Mouse (Mus musculus): ENCODE measurements around the gene Tgfb2. TPM values are rescaled to one million over a fixed set of nuclear protein-coding genes. Genes with fewer than 3 reads are reported as not detected.

The Tgfb2 gene
- polyA plus RNA-seq, 1 experiment = 0.67 TPM

DNA sequence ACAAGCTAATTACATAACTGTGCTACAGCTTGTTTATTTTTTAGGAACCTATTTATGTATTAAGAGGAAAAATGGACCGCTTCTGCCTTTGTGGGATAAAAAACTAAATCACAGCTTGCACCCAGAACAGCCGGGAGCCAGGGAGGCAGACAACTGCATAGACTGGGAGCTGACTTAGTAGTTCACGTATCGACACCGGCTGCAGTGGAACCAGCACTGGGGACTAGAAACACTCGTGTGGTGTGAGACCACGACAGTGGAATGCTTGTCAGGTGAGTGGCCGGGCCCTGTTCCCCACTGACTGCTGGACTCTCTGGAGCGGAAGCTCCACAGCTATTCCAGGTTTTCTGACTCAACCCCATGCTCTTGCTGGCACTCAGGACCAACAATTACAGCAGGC lies 16.5 kb upstream of the Tgfb2 start:
- no peaks in the 10 kb centered on the region for H3K4me1 ChIP-seq (ENCODE audit: control insufficient read depth, insufficient read depth, low read length)
- WGBS = 85% methylated on average over 9 of the region's 9 CpGs
- no peak overlapping the region for H3K4me3 ChIP-seq (replicated peaks; ENCODE audit: control insufficient read depth, low read depth, low read length)
- TF ChIP-seq CTCF (IDR thresholded peaks at IDR 0.05; ENCODE audit: control insufficient read depth, insufficient read depth, low read length) (no peak), POLR2A (IDR thresholded peaks at IDR 0.05; ENCODE audit: borderline replicate concordance, control insufficient read depth, low read depth, low read length) (no peak)
- no peak overlapping the region for H3K27ac ChIP-seq (ENCODE audit: control insufficient read depth, insufficient read depth, low read depth, low read length, poor library complexity)

DNA sequence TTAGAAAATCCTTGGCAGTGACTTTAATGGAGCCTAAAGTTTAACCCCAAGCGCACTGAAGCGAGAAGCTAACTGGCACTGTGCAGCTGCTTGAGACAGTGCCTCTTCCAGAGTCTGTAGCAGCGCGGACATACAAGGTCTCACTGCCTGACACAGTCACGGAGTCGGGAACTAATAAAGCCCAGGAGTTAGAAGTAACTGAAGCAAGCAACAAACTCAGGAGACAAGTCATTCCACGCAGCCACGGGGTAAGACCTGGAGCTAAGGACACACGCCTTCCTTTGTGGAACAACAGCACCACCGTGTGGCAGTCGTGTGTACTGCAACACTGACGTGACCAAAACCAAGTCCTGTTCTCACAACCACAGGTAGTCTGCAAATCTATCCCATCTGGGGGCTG lies 16.1 kb upstream of the Tgfb2 start:
- no peaks in the 10 kb centered on the region for H3K4me1 ChIP-seq (ENCODE audit: control insufficient read depth, insufficient read depth, low read length)
- WGBS = 38% methylated on average over 12 of the region's 12 CpGs

DNA sequence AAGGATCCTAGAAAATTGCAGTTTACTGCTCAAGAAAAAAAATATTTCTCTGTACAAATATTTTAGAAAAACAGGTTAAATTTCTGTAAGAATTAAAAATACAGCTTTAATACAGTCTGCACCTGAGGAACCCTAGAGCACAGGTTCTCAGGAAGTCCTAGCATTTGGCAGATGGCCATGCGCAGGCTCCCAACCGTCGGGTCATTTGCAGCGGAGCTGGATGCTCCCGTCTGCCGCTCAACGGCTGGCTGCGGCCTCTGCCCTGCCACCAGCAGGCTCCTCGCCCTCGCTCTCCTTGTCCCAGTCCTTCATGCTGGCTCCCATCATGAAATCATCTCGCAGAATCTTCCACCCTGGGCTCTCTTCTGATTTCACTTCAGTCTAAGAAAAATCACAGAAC lies 15.4 kb upstream of the Tgfb2 start:
- TF ChIP-seq POLR2A (IDR thresholded peaks at IDR 0.05; ENCODE audit: borderline replicate concordance, control insufficient read depth, low read depth, low read length) (no peak), CTCF (IDR thresholded peaks at IDR 0.05; ENCODE audit: control insufficient read depth, insufficient read depth, low read length) (no peak)
- 87% methylated on average over 11 of the region's 11 CpGs for WGBS
- Histone ChIP-seq H3K4me3 (replicated peaks; ENCODE audit: control insufficient read depth, low read depth, low read length) (no peak overlapping the region), H3K4me1 (ENCODE audit: control insufficient read depth, insufficient read depth, low read length) (no peaks in the 10 kb centered on the region), H3K27ac (ENCODE audit: control insufficient read depth, insufficient read depth, low read depth, low read length, poor library complexity) (no peak overlapping the region)

More for the DNA sequence above, 16.1 kb upstream of the Tgfb2 start:
- TF ChIP-seq CTCF (IDR thresholded peaks at IDR 0.05; ENCODE audit: control insufficient read depth, insufficient read depth, low read length) = peak; percentile 100
- no peak for TF ChIP-seq POLR2A (IDR thresholded peaks at IDR 0.05; ENCODE audit: borderline replicate concordance, control insufficient read depth, low read depth, low read length)
- no peak overlapping the region for H3K4me3 ChIP-seq (replicated peaks; ENCODE audit: control insufficient read depth, low read depth, low read length)
- H3K27ac ChIP-seq (ENCODE audit: control insufficient read depth, insufficient read depth, low read depth, low read length, poor library complexity) = no peak overlapping the region

DNA sequence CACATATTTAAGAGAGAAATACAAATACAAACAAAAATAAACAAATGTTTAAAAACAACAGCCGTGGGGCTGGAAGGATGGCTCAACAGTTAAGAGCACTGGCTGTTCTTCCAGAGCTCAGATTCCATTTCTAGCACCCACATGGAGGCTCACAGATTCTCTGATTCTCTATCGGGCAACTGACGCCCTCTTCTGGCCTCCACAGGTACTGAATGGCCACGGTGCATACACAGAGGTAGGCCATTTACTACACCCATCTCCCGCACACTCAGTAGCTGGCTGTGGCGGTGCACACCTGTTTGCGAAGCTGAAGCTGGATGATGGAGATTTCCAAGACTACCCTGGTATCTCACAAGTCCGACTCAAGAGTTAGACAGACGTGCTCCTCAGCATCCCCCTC lies 13.9 kb upstream of the Tgfb2 start:
- no peak for TF ChIP-seq POLR2A (IDR thresholded peaks at IDR 0.05; ENCODE audit: borderline replicate concordance, control insufficient read depth, low read depth, low read length)
- TF ChIP-seq CTCF (IDR thresholded peaks at IDR 0.05; ENCODE audit: control insufficient read depth, insufficient read depth, low read length) = peak; percentile 27; the same call in 1 of the 2 replicates
- 83% methylated on average over 9 of the region's 9 CpGs for WGBS
- H3K4me1 ChIP-seq (ENCODE audit: control insufficient read depth, insufficient read depth, low read length) = no peaks in the 10 kb centered on the region
- no peak overlapping the region for H3K27ac ChIP-seq (ENCODE audit: control insufficient read depth, insufficient read depth, low read depth, low read length, poor library complexity)
- H3K4me3 ChIP-seq (replicated peaks; ENCODE audit: control insufficient read depth, low read depth, low read length) = no peak overlapping the region

DNA sequence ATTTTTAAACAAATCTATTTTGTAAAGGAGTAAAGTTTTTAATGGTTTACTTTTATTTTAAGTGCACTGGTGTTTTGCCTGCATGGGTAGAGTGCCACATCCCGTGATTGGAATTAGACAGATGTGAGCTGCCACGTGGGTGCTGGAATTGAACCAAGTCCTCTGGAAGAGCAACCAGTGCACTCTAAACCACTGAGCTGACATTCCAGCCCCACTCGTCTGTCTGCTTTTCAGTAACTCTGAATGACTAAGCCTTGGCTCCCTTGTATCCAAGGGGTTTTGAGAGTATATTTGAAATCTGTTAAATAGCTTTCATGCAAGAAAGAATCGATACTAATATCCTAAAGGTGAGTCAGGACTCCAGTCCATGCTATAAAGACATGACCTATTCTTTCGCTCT lies 13.1 kb upstream of the Tgfb2 start:
- Histone ChIP-seq H3K4me3 (replicated peaks; ENCODE audit: control insufficient read depth, low read depth, low read length) (no peak overlapping the region), H3K27ac (ENCODE audit: control insufficient read depth, insufficient read depth, low read depth, low read length, poor library complexity) (no peak overlapping the region), H3K4me1 (ENCODE audit: control insufficient read depth, insufficient read depth, low read length) (no peaks in the 10 kb centered on the region)
- WGBS = 80% methylated on average over 5 of the region's 5 CpGs
- TF ChIP-seq CTCF (IDR thresholded peaks at IDR 0.05; ENCODE audit: control insufficient read depth, insufficient read depth, low read length) (no peak), POLR2A (IDR thresholded peaks at IDR 0.05; ENCODE audit: borderline replicate concordance, control insufficient read depth, low read depth, low read length) (no peak)

DNA sequence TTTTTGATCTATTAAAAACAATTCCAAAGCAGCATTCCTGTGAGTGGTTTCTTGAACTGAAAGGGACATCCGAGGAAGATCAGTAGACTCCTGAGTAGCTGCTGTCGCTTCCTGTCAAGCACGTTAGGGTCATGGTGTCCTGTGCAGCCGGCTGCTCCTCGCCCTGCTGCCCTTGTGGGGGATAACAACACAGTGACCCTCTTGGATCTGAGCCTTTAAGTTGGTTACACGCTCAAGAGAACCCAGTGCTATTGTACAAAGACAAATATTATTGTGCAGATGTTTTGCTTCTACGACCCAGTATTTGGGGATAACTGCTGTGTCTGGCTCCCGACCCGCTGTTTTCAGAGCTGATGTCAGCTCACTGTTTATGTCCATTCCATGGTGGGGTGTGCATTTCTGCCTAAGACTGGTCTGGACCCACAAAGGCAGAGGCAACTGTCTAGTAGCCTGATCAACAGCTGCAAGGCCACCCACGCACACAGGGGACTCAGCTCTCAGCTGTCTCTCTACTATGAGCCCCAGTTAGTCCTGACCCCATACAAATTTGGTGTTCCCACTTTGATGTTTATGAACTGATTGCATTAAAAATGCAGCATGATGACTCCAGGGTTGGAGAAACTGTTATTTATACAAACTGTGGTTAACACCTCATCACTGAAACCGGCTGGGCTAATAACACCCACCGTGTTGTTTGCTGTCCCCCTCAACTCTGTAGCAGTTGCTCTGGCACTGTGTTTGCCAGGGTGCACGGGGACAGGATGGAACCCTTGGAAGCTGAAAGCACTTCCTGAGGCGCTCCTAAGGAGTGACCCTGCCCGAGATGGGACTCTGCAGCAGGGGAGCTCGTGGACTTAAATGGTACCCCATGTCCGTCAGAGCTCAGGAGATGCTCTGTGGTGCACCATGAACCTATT lies 9.4 kb upstream of the Tgfb2 start:
- Histone ChIP-seq H3K27ac (ENCODE audit: control insufficient read depth, insufficient read depth, low read depth, low read length, poor library complexity) (no peak overlapping the region), H3K4me3 (replicated peaks; ENCODE audit: control insufficient read depth, low read depth, low read length) (no peak overlapping the region), H3K4me1 (ENCODE audit: control insufficient read depth, insufficient read depth, low read length) (no peaks in the 10 kb centered on the region)
- WGBS = 84% methylated on average over 17 of the region's 17 CpGs
- TF ChIP-seq POLR2A (IDR thresholded peaks at IDR 0.05; ENCODE audit: borderline replicate concordance, control insufficient read depth, low read depth, low read length) (no peak), CTCF (IDR thresholded peaks at IDR 0.05; ENCODE audit: control insufficient read depth, insufficient read depth, low read length) (no peak)

DNA sequence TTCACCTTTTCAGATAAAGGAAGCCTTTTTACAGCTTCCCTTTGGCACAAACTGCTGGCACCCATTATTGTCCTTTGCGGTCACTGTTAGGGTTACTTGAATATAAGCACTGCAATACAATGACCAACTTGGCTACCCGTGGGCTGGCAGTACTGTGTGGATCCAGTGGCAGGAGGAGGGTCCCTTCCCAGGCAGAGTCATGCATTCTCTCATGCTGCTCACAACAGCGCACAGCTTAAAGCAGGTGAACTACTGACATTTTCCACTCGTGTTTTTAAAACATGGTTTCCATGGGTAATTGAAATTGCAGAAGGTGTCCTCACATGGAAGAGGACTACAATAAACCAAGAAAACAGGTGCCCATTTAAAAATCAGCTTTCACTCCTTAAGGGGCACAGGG lies 8.4 kb upstream of the Tgfb2 start:
- TF ChIP-seq CTCF (IDR thresholded peaks at IDR 0.05; ENCODE audit: control insufficient read depth, insufficient read depth, low read length) = no peak
- no peak for TF ChIP-seq POLR2A (IDR thresholded peaks at IDR 0.05; ENCODE audit: borderline replicate concordance, control insufficient read depth, low read depth, low read length)
- 76% methylated on average over 4 of the region's 4 CpGs for WGBS
- Histone ChIP-seq H3K4me1 (ENCODE audit: control insufficient read depth, insufficient read depth, low read length) (no peaks in the 10 kb centered on the region), H3K4me3 (replicated peaks; ENCODE audit: control insufficient read depth, low read depth, low read length) (no peak overlapping the region), H3K27ac (ENCODE audit: control insufficient read depth, insufficient read depth, low read depth, low read length, poor library complexity) (no peak overlapping the region)

DNA sequence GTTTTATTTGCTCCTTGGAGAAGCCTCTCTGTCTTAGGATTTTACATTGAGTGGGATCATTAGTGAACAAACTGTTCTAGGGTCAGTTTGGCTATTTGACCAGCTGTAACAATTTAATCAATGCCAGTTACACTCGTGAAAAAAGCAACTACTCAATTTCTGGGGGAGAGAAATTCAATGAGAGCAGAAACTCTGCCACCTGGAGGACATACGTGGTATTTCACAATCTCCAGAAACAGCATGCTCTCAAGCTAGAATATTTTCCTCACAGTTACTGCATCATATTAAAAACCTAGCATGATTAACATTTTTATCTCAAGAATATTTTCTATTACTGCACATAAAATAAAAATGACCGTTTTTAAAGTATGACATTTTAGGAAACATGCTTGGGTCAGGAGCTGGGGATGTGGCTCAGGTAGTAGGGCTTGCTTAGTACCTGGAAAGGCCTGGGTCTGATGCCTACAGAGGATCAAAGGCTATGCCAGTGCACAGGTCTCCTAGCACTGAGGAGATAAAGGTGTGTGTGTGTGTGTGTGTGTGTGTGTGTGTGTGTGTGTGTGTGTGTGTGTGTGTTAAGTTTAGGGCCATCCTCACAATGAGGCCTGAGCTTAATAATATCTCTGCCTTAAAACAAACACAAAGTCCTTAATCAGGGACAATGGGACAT lies 7.1 kb upstream of the Tgfb2 start:
- TF ChIP-seq POLR2A (IDR thresholded peaks at IDR 0.05; ENCODE audit: borderline replicate concordance, control insufficient read depth, low read depth, low read length) (no peak), CTCF (IDR thresholded peaks at IDR 0.05; ENCODE audit: control insufficient read depth, insufficient read depth, low read length) (no peak)
- Histone ChIP-seq H3K4me1 (ENCODE audit: control insufficient read depth, insufficient read depth, low read length) (no peaks in the 10 kb centered on the region), H3K27ac (ENCODE audit: control insufficient read depth, insufficient read depth, low read depth, low read length, poor library complexity) (no peak overlapping the region), H3K4me3 (replicated peaks; ENCODE audit: control insufficient read depth, low read depth, low read length) (no peak overlapping the region)
- WGBS = 3% methylated on average over 3 of the region's 3 CpGs
